Mouse (Mus musculus): ENCODE data around the gene Ptpn21. TPM values are rescaled to one million over a fixed set of nuclear protein-coding genes. Genes with fewer than 3 reads are reported as not detected.
A peak's percentile ranks its signal among the peaks of the same experiment; 100 is the strongest.

Ptpn21 gene
- polyA plus RNA-seq, 1 experiment from 2014 or later, result 5.5 TPM

DNA sequence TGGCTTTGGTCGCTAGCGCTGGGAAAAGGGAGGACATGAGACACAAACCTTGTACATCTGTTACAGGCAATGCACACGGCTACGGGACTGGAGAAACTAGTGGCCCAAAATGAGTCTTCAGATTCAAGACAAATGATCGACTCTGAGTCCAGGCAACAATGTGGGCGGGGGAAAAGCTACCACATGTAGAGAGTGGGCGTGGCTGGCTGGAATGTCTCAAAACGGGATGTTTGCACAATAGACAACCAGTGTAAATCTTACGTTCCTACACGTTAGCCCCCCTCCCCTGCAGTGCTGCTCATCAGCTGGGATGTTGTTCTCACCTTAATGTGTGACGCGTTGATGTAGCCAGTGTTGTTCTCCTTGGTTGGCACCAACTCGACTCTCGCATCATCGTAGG lies 55.0 kb downstream of the Ptpn21 start:
- Histone ChIP-seq H3K9ac (ENCODE audit: low read length) (no peak overlapping the region), H3K4me1 (replicated peaks; ENCODE audit: control insufficient read depth, insufficient read depth) (no peaks in the 10 kb centered on the region), H3K36me3 (ENCODE audit: control insufficient read depth, insufficient read depth, low read length) (peaks cover 13% of the 10 kb centered on the region), H3K27ac (replicated peaks) (no peak overlapping the region), H3K4me2 (replicated peaks; ENCODE audit: low read depth) (no peak overlapping the region), H3K27me3 (ENCODE audit: control insufficient read depth, insufficient read depth, low read length) (no peaks in the 10 kb centered on the region), H3K9me3 (ENCODE audit: control insufficient read depth, low read length) (no peaks in the 10 kb centered on the region), H3K4me3 (ENCODE audit: low read depth, low read length) (no peak overlapping the region)
- TF ChIP-seq CTCF (IDR thresholded peaks at IDR 0.05; ENCODE audit: low read depth), result no peak
- no peak for TF ChIP-seq EP300 (optimal IDR thresholded peaks at IDR 0.05)
- DNase-seq (ENCODE audit: low spot score) (no peak), ATAC-seq (ENCODE audit: low FRiP score, low TSS enrichment) (no peak)
- whole genome bisulfite sequencing, result 78% methylated on average over 15 of the region's 15 CpGs

DNA sequence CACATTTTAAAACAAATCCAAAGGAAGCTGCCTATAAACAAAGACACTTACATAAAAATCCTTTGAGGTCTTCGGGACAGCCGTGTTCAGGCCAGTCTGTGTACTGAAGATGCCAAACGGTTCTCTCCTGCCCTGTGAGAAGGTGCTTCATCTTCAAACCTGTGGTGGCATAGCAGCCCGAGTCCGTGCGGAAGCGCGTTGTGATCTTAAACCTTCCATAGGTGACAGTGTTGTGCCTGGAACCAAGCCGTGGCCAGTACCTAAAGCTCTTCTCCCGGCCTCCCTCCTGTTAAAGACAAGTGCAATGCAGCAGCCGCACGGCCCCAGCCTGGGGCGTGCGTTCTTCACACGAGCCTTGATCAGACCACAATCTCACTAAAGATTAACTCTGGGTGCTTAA lies 57.3 kb downstream of the Ptpn21 start:
- Histone ChIP-seq H3K36me3 (ENCODE audit: control insufficient read depth, insufficient read depth, low read length) (peaks cover 13% of the 10 kb centered on the region), H3K9me3 (ENCODE audit: control insufficient read depth, low read length) (no peaks in the 10 kb centered on the region), H3K9ac (ENCODE audit: low read length) (no peak overlapping the region), H3K27ac (replicated peaks) (no peak overlapping the region), H3K4me3 (ENCODE audit: low read depth, low read length) (no peak overlapping the region), H3K4me1 (replicated peaks; ENCODE audit: control insufficient read depth, insufficient read depth) (no peaks in the 10 kb centered on the region), H3K4me2 (replicated peaks; ENCODE audit: low read depth) (no peak overlapping the region), H3K27me3 (ENCODE audit: control insufficient read depth, insufficient read depth, low read length) (no peaks in the 10 kb centered on the region)
- 82% methylated on average over 15 of the region's 15 CpGs for whole genome bisulfite sequencing
- ATAC-seq (ENCODE audit: low FRiP score, low TSS enrichment) (no peak), DNase-seq (ENCODE audit: low spot score) (no peak)
- TF ChIP-seq CTCF (IDR thresholded peaks at IDR 0.05; ENCODE audit: low read depth), result no peak

DNA sequence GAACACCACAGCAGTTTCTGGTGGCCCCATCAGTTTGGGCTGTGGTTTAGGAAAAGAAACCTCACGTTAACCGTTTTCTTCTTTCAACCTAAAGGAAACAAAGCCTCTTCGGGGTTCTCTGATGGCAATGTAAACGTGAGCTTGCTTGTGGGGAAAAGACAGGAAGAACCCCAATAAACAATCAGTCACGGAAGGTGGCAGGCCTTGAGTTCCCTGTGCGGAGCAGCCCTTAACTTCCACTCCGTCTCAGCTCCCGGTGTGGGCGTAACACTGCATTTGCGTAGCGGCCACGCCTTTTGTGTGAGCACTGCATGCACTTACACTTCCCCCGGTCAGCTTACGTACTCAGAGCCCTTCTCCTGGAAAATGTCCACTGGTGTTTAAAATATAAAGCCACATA lies 59.9 kb downstream of the Ptpn21 start:
- Histone ChIP-seq H3K36me3 (ENCODE audit: control insufficient read depth, insufficient read depth, low read length) (peaks cover 13% of the 10 kb centered on the region), H3K9ac (ENCODE audit: low read length) (no peak overlapping the region), H3K4me1 (replicated peaks; ENCODE audit: control insufficient read depth, insufficient read depth) (no peaks in the 10 kb centered on the region), H3K4me3 (ENCODE audit: low read depth, low read length) (no peak overlapping the region), H3K9me3 (ENCODE audit: control insufficient read depth, low read length) (no peaks in the 10 kb centered on the region), H3K27ac (replicated peaks) (no peak overlapping the region), H3K27me3 (ENCODE audit: control insufficient read depth, insufficient read depth, low read length) (no peaks in the 10 kb centered on the region), H3K4me2 (replicated peaks; ENCODE audit: low read depth) (no peak overlapping the region)
- 42% methylated on average over 14 of the region's 14 CpGs for WGBS
- ATAC-seq (ENCODE audit: low FRiP score, low TSS enrichment) (no peak), DNase-seq (ENCODE audit: low spot score) (peak; percentile 57)
- TF ChIP-seq CTCF (IDR thresholded peaks at IDR 0.05; ENCODE audit: low read depth) (no peak), EP300 (optimal IDR thresholded peaks at IDR 0.05) (no peak)

DNA sequence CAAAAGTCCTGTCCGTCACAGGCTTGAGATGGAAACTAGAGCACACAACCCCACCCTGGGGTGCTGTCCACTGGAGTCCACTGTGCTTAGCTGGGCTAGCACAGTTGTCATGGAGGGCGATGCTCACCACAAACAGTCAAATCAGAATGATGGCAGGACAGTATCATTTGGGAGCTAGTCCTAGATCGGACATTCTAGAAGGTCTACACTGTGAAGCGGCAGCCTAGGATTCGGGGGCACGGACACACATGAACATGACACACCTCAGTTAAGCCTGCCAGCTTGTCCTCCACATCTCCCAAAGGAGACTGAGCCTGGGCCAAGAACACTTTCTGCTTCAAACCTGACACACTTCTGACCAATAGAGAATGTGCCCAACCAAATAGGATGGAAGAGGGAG lies 60.3 kb downstream of the Ptpn21 start:
- Histone ChIP-seq H3K27me3 (ENCODE audit: control insufficient read depth, insufficient read depth, low read length) (no peaks in the 10 kb centered on the region), H3K4me2 (replicated peaks; ENCODE audit: low read depth) (no peak overlapping the region), H3K9me3 (ENCODE audit: control insufficient read depth, low read length) (no peaks in the 10 kb centered on the region), H3K4me1 (replicated peaks; ENCODE audit: control insufficient read depth, insufficient read depth) (no peaks in the 10 kb centered on the region), H3K36me3 (ENCODE audit: control insufficient read depth, insufficient read depth, low read length) (peaks cover 8% of the 10 kb centered on the region), H3K9ac (ENCODE audit: low read length) (no peak overlapping the region), H3K27ac (replicated peaks) (no peak overlapping the region), H3K4me3 (ENCODE audit: low read depth, low read length) (no peak overlapping the region)
- ATAC-seq (ENCODE audit: low FRiP score, low TSS enrichment) (no peak), DNase-seq (ENCODE audit: low spot score) (no peak)
- no peak for TF ChIP-seq EP300 (optimal IDR thresholded peaks at IDR 0.05)
- TF ChIP-seq CTCF (IDR thresholded peaks at IDR 0.05; ENCODE audit: low read depth), result no peak
- 91% methylated on average over 6 of the region's 6 CpGs for WGBS

- Histone ChIP-seq H3K9me3 (ENCODE audit: control insufficient read depth, low read length) (no peaks in the 10 kb centered on the region), H3K27me3 (ENCODE audit: control insufficient read depth, insufficient read depth, low read length) (no peaks in the 10 kb centered on the region), H3K4me1 (replicated peaks; ENCODE audit: control insufficient read depth, insufficient read depth) (no peaks in the 10 kb centered on the region), H3K36me3 (ENCODE audit: control insufficient read depth, insufficient read depth, low read length) (no peaks in the 10 kb centered on the region), H3K4me2 (replicated peaks; ENCODE audit: low read depth) (peak overlapping the region; percentile 42), H3K4me3 (ENCODE audit: low read depth, low read length) (peak overlapping the region; percentile 27), H3K27ac (replicated peaks) (peak overlapping the region; percentile 46; the same call in 1 of the 2 replicates), H3K9ac (ENCODE audit: low read length) (no peak overlapping the region)
- WGBS, result 14% methylated on average over 9 of the region's 9 CpGs
- DNase-seq (ENCODE audit: low spot score) (peak; percentile 85), ATAC-seq (ENCODE audit: low FRiP score, low TSS enrichment) (peak; percentile 91)
- TF ChIP-seq EP300 (optimal IDR thresholded peaks at IDR 0.05), result no peak
- peak; percentile 78 for TF ChIP-seq CTCF (IDR thresholded peaks at IDR 0.05; ENCODE audit: low read depth)
Observed at GRCm38 (mm10) chr12:98674627-98675143, 62.5 kb downstream of the Ptpn21 start.

GRCm38 (mm10) chr12:98673879-98674278 lies 63.3 kb downstream of the Ptpn21 start:
- Histone ChIP-seq H3K36me3 (ENCODE audit: control insufficient read depth, insufficient read depth, low read length) (no peaks in the 10 kb centered on the region), H3K27ac (replicated peaks) (no peak overlapping the region), H3K9me3 (ENCODE audit: control insufficient read depth, low read length) (no peaks in the 10 kb centered on the region), H3K4me2 (replicated peaks; ENCODE audit: low read depth) (no peak overlapping the region), H3K9ac (ENCODE audit: low read length) (no peak overlapping the region), H3K27me3 (ENCODE audit: control insufficient read depth, insufficient read depth, low read length) (no peaks in the 10 kb centered on the region), H3K4me3 (ENCODE audit: low read depth, low read length) (no peak overlapping the region), H3K4me1 (replicated peaks; ENCODE audit: control insufficient read depth, insufficient read depth) (no peaks in the 10 kb centered on the region)
- ATAC-seq (ENCODE audit: low FRiP score, low TSS enrichment) (no peak), DNase-seq (ENCODE audit: low spot score) (no peak)
- TF ChIP-seq EP300 (optimal IDR thresholded peaks at IDR 0.05), result no peak
- TF ChIP-seq CTCF (IDR thresholded peaks at IDR 0.05; ENCODE audit: low read depth), result no peak
- WGBS, result 65% methylated on average over 6 of the region's 6 CpGs

Data from stomach, postnatal 0 days (tissue).